1 mouse cellular context compared by ENCODE assay signal in the genomic region with DNA sequence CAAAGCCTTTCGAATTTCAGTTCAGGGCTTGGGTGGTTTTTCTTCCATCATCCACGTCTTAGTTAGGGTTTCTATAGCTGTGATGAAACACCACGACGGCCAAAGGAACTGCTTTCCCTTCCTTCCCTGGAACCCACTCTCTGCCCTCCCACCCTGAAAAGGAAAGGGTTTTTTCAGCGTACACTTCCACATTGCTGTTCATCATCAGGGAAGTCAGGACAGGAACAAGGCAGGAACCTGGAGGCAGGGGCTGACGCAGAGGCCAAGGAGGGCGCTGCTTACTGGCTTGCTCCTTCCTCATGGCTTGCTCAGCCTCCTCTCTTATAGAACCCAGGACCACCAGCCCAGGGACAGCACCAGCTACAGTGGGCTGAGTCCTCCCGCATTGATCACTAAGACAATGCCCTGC.
A peak's percentile ranks its signal among the peaks of the same experiment; 100 is the strongest.
TF ChIP-seq lines count a peak whose summit lies in the region.

No protein-coding gene starts in this region.

TF ChIP-seq in CH12.LX, 34 proteins besides CTCF, POLR2A, EP300 and RAD21 (continued from another document):
- TF ChIP-seq IRF4 (IDR thresholded peaks at IDR 0.05; ENCODE audit: low read depth, low read length) (peak; percentile 36; the same call in 1 of the 2 replicates), POLR2AphosphoS2 (IDR thresholded peaks at IDR 0.05; ENCODE audit: low read depth, low read length) (no peak), ZMIZ1 (IDR thresholded peaks at IDR 0.05; ENCODE audit: low read depth, low read length) (no peak; the same call in 1 of the 2 replicates), JUN (IDR thresholded peaks at IDR 0.05; ENCODE audit: insufficient read depth, low read depth, low read length) (no peak), E2F4 (IDR thresholded peaks at IDR 0.05; ENCODE audit: insufficient replicate concordance, low read depth, low read length) (no peak), MAX (IDR thresholded peaks at IDR 0.05; ENCODE audit: low read length) (peak; percentile 53; the same call in 1 of the 2 replicates), ZNF384 (IDR thresholded peaks at IDR 0.05; ENCODE audit: low read depth, low read length) (no peak), BHLHE40 (IDR thresholded peaks at IDR 0.05; ENCODE audit: low read depth, low read length) (no peak; the same call in 1 of the 2 replicates), NELFE (IDR thresholded peaks at IDR 0.05; ENCODE audit: low read depth, low read length) (no peak), KAT2A (IDR thresholded peaks at IDR 0.05; ENCODE audit: insufficient replicate concordance, low read length) (no peak), TCF12 (IDR thresholded peaks at IDR 0.05; ENCODE audit: low read depth, low read length) (peak; percentile 2; the same call in 1 of the 2 replicates), MAZ (IDR thresholded peaks at IDR 0.05; ENCODE audit: low read depth, low read length) (no peak), RCOR1 (conservative IDR thresholded peaks at IDR 0.05; ENCODE audit: low read depth, low read length) (peak; percentile 14; the same call in 1 of the 2 replicates), USF1 (IDR thresholded peaks at IDR 0.05; ENCODE audit: low read depth, low read length) (no peak), ELF1 (IDR thresholded peaks at IDR 0.05; ENCODE audit: low read depth, low read length) (peak; percentile 24; the same call in 1 of the 2 replicates), MXI1 (IDR thresholded peaks at IDR 0.05; ENCODE audit: low read depth, low read length) (no peak), CHD2 (IDR thresholded peaks at IDR 0.05; ENCODE audit: low read length) (0 out of 2 replicates have a peak, but pooled peaks have one; percentile 20), MAFK (IDR thresholded peaks at IDR 0.05; ENCODE audit: insufficient replicate concordance, low read length) (no peak), SMC3 (IDR thresholded peaks at IDR 0.05; ENCODE audit: low read depth, low read length) (no peak), USF2 (conservative IDR thresholded peaks at IDR 0.05; ENCODE audit: low read depth, low read length) (no peak)
